Mouse (Mus musculus) gonadal fat pad, adult 2 months (tissue): ENCODE data around the gene Cdc14b. TPM values are rescaled to one million over a fixed set of nuclear protein-coding genes. Genes with fewer than 3 reads are reported as not detected.

ENCODE experiments used
- DNase-seq: peaks from one replicate; pipeline ENCODE4 v3.0.0-alpha.2; 2012; ENCODE audit warnings: low read depth
- polyA plus RNA-seq: library from polyadenylated mRNA; depleted of rRNA; stranded (reverse); fragments of >200 nt; gene quantifications from 2 replicates; pipeline ENCODE4 v1.2.3, GENCODE M21; 2012; rRNA removed

Gene Cdc14b
- polyA plus RNA-seq, 1 experiment, result 4.3 TPM

GRCm38 (mm10) chr13:64178746-64179652 lies 96.1 kb downstream of the Cdc14b start:
- no peak for DNase-seq

GRCm38 (mm10) chr13:64178000-64178399 lies 97.1 kb downstream of the Cdc14b start:
- DNase-seq, result no peak

GRCm38 (mm10) chr13:64169746-64170145 lies 105.3 kb downstream of the Cdc14b start:
- no peak for DNase-seq

GRCm38 (mm10) chr13:64163147-64163715 lies 111.9 kb downstream of the Cdc14b start:
- no peak for DNase-seq

GRCm38 (mm10) chr13:64162626-64163025 lies 112.5 kb downstream of the Cdc14b start:
- DNase-seq, result no peak

- DNase-seq, result no peak
These were observed 113.0 kb downstream of the Cdc14b start for GRCm38 (mm10) chr13:64161916-64162611.

- DNase-seq, result peak; percentile 71
These were observed 113.6 kb downstream of the Cdc14b start, which contains the start of gene Habp4 for GRCm38 (mm10) chr13:64161548-64161915. TSS of gene Habp4 (plus strand) at chr13:64161824.

GRCm38 (mm10) chr13:64156966-64157365 lies 118.1 kb downstream of the Cdc14b start:
- no peak for DNase-seq

- no peak for DNase-seq
These were observed 119.9 kb downstream of the Cdc14b start for GRCm38 (mm10) chr13:64155171-64155571.

GRCm38 (mm10) chr13:64154651-64155050 lies 120.4 kb downstream of the Cdc14b start:
- no peak for DNase-seq

- DNase-seq, result no peak
These were observed 121.3 kb downstream of the Cdc14b start for GRCm38 (mm10) chr13:64153751-64154267.

- peak; percentile 84 for DNase-seq
These were observed 121.9 kb downstream of the Cdc14b start, which contains the start of gene Zfp367 for GRCm38 (mm10) chr13:64153083-64153682. TSS of gene Zfp367 (minus strand) at chr13:64153202.

GRCm38 (mm10) chr13:64152671-64153082 lies 122.4 kb downstream of the Cdc14b start:
- DNase-seq, result no peak

GRCm38 (mm10) chr13:64152241-64152669 lies 122.8 kb downstream of the Cdc14b start:
- DNase-seq, result no peak

GRCm38 (mm10) chr13:64150121-64150520 lies 125.0 kb downstream of the Cdc14b start:
- no peak for DNase-seq

Other genes with a start within 250 kb of the Cdc14b start
- 0.09 and 0.38 TPM in 2 replicates for gene Hsd17b3, start 186.1 kb downstream of the Cdc14b start, polyA plus RNA-seq
- 5.2 and 5.5 TPM in 2 replicates for gene Slc35d2, start 145.9 kb downstream of the Cdc14b start, polyA plus RNA-seq
- gene Zfp367, start 122.1 kb downstream of the Cdc14b start, polyA plus RNA-seq, result 10.5 and 12.4 TPM in 2 replicates
- 16.4 and 19.8 TPM in 2 replicates for gene Habp4, start 113.5 kb downstream of the Cdc14b start, polyA plus RNA-seq
- gene Aaed1, start 37.4 kb upstream of the Cdc14b start, polyA plus RNA-seq, result 13.1 and 13.5 TPM in 2 replicates
- gene Ctsl, start 95.6 kb upstream of the Cdc14b start, polyA plus RNA-seq, result 303 and 374 TPM in 2 replicates
- gene Cdk20, start 157.0 kb upstream of the Cdc14b start, polyA plus RNA-seq, result 12.0 and 14.4 TPM in 2 replicates
- not detected in 2 replicates for gene Fam240b, start 222.5 kb upstream of the Cdc14b start, polyA plus RNA-seq